Mouse (Mus musculus): ENCODE results near the gene Aldh1a3. TPM values are rescaled to one million over a fixed set of nuclear protein-coding genes. Genes with fewer than 3 reads are reported as not detected.
A peak's percentile ranks its signal among the peaks of the same experiment; 100 is the strongest.

Aldh1a3 gene
- total RNA-seq, 2 experiments from 2014 or later: not detected

DNA sequence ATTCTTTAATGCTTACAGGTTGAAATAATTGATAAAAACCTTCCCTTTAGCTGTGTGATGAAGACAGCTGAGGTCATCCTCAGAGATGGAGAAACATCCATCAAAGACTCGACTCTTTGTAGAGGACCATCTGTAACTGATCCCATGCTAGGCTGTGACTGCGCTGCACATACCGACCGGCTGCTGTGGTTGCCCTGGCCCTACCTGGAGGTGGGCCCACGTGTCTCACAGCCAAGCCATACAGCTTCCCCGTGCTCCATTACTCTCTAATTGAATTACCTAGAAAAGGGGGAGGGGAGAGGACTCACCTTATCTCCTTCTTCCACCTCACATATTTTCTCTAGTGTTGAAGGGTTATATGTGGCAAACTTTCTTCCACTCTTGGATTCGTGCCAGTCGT, 5.4 kb downstream of the Aldh1a3 start:
- ATAC-seq (replicated peaks; ENCODE audit: low FRiP score, poor library complexity, severe bottlenecking): no peak

DNA sequence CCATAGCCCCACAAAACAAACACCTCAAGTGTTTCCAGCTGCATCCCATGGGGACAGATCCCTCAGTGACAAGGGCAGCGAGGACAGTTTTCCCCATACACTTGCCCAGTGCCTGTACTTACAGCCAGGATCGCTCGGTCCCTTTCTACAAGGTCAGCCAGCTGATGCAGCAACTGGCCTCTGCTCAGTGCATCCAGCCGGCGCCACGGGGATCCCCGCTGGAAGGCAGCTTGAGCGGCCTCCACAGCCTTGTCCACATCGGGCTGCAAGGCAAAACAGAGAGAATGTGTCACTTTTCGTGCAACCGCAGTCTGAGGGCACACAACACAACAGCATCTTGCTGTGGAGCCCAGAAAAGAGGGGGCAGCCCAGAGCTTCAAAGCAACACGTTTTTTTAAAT, 8.3 kb downstream of the Aldh1a3 start:
- ATAC-seq (replicated peaks; ENCODE audit: low FRiP score, poor library complexity, severe bottlenecking): no peak

DNA sequence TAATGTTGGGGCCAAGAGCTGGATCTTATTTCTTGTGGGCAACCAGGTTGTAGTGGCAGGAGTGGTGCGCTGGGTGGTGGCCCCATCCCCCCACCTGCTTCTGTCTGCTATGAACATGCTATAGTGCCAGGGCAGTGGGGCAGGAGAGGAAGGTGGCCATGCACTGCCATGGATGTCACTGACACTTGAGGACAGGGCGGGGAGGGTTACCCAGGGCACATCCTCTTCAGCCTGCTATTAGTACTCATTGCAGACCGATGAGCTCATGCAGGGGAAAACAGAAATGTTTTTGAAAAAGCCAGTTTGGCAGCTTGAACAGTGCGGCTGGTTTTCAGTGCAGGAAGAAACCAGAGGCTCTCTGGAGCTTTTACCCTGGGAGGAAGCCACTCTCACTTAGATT, 10.5 kb downstream of the Aldh1a3 start:
- no peak for ATAC-seq (replicated peaks; ENCODE audit: low FRiP score, poor library complexity, severe bottlenecking)

DNA sequence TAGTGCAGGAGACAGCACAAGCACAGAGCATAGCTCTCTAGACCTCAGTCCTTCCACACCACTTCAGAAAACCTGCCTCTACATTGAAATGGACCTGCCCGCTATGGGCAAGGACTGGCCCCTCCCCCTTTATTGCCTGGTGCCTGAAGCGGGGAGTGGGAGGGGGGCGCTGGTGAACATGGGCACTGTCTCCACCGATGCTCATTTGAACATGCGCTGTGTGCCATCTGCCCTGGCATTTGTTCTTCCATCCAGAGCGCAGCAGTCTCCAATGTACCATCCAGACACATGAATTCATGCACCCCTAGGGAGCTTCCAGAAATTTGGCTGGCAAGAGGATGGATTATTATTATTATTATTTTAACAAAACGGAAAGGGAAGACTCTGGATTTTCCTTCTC, 14.2 kb downstream of the Aldh1a3 start:
- ATAC-seq (replicated peaks; ENCODE audit: low FRiP score, poor library complexity, severe bottlenecking): no peak

DNA sequence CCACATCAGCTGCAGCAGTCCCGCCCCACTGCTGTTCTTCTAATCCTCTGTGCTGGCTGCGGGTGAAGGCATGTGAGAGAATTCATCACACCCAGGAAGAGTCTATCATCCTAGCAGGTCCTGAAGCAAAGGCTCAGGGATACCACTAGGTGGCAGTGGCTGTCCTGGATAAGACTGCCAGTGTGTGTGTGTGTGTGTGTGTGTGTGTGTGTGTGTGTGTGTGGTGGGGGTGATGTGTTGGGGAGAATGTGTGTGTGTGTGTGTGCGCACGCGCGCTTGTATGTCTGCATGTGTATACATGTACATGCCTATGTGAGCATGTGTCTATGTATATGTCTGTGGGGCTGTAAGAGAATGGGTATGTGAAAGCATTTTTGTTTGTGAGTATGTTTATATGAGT, 17.9 kb downstream of the Aldh1a3 start:
- ATAC-seq (replicated peaks; ENCODE audit: low FRiP score, poor library complexity, severe bottlenecking): no peak

DNA sequence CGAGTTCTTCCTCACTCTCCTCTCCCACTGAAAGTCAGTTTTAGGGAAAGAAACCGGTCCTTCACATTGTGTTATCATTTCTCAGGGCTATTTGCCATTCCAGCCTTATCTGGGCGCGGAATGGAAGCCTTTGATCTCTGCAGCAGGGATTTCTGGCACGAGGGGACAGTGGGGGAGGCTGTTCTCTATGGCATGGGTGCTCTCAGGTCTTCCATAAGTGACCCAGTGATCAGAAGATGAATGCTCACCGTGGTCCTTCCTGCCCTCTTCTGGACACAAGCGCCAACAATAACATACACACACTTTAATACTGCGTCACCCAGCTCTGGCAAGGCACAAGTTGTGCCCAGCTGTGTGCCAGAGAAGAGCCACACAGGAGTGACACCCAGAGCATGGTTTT, 20.3 kb downstream of the Aldh1a3 start:
- ATAC-seq (replicated peaks; ENCODE audit: low FRiP score, poor library complexity, severe bottlenecking): no peak

DNA sequence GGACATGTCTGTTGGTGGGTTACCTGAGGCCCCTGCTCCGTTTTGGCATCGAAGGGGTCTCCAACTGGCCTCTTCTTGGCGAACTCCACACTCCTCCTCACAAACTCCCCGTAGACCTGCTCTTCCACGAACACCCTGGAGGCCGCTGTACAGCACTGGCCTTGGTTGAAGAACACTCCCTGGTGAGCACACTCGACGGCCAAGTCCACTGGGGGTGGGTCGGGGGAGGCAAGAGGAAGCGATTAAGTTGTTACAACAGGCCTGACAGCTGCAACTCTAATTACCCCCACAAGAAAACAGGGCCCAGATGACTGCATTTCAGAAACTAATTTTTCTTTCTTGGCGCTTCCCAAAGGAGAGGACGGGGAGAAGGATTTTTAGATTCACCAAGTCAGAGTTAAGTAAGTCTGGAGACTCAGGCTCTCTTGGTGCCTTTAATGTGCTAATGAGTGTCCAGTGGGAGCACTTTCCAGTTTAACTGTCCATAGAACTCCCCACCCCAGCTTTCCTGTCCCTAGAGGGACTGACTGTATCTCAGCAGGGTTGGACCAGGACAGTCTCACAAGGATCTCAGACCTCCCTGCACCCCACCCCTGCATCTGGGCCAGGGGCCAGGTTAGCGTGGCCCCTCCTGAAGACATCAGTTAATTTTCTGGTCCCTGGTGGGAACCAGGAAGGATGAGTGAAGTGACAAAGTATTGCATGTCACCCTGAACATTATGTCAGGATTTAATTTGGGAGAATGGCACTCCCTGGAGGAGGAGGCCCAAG, 21.2 kb downstream of the Aldh1a3 start:
- no peak for ATAC-seq (replicated peaks; ENCODE audit: low FRiP score, poor library complexity, severe bottlenecking)

DNA sequence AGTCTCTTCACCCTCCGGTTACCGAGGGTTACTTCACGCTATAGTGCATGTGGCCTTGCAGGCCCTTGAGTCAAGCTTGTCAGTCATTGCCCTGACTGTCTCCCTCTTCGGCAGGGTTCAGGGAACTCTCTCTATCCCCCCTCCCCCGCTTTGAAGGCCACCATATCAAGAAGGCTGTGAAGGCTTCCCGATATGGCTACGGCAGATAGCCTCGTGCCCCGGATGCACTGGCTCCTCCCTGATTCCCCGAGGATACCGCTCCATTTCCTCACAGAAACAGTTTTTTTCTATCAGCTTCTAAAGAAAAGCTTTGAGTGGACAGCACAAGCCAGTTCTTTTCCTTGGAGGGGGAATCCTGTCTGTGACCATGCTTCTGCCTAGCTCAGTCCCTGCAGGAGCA, 21.8 kb downstream of the Aldh1a3 start:
- no peak for ATAC-seq (replicated peaks; ENCODE audit: low FRiP score, poor library complexity, severe bottlenecking)

DNA sequence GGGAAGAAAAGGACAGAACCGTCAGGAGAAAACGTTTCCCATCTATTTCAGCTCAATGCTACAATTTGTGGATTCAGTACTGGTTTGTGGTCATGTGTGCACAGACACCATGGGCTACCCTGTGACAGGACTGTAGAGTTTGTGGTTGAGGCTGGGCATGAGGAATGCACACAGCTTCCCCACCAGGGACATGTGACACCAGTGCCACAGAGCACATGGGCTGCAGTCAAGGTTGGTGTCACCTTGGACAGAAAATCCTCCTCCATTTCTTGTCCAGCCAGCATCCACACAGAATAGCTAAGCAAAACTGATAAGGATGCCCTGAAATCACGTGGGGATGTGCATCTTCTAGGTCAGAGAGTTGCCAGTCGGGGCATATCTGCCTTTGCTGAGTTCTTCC, 22.5 kb downstream of the Aldh1a3 start:
- no peak for ATAC-seq (replicated peaks; ENCODE audit: low FRiP score, poor library complexity, severe bottlenecking)

DNA sequence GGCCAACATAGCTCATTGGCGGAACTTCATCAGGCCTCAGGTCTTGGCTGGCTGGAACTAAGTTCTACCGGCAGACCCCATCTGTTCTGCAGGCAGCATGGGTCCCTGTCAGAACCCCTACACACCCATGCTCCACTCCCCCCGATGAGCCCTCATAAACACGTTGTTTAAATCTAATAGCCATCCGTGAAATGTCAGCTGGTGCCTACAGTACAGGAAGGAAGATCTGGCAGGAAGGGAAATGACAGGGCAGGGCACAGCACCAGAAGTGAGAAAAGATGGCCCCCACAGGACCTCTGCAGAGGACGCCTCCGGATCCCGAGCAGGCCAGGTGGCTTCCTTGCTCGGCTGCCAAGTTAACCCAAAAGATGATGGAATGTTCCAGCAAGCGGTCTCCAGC, 23.2 kb downstream of the Aldh1a3 start:
- no peak for ATAC-seq (replicated peaks; ENCODE audit: low FRiP score, poor library complexity, severe bottlenecking)

DNA sequence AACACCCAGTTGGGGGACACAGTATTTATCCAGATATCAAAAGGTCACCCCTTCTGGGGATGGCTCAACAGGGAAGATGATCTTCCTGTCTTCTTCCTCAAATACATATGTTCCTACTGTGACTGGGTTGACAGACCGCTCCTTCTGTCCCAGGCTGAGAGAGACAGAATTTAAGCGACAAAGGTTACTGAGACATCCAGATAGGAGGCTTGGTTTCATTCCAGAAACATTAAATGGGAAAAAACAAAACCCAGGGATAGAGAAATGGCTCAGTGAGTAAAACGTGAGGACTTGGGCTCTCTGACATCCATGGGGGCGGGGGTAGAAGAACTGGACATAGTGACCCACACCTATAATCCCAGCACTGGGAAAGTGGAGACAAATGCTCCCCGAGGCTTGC, 24.4 kb downstream of the Aldh1a3 start:
- ATAC-seq (replicated peaks; ENCODE audit: low FRiP score, poor library complexity, severe bottlenecking): no peak

DNA sequence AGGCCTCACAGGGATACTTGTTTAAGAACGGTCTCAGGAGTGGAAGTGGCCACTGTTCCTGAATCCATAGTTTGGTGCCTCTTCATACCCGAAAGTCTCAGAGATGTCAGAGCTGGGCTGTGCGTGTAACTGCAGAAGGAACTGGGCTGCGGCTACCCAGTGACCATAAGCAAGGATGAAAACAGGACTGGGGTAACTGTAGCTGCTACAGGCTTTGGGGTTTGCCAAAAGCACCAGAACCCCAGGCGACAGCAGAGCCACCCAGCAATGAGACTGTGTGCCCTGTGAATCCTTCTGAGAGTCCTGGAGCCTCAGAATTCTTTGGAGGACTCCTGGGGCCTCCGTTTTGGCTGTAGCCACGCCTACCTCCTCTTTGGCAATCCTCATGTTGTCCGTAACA, 25.7 kb downstream of the Aldh1a3 start:
- ATAC-seq (replicated peaks; ENCODE audit: low FRiP score, poor library complexity, severe bottlenecking): no peak

DNA sequence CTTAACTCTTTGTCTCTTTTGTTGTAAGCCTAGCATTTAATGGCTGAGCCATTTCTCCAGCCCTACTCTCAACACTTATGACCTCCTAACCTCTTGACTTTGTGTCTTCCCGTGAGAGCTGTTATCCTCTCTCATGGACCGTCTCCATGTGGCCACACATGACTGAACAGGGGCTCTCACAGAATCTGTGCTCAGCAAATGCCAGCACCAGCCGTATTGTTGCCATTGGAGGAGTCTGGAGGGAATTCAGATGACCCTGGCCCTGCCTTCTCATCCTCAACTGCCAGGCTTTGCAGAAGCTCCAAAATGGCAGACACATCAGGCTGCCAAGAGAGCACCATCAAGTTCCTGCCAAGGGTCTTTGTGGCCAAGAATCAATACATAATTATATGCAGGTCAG, 30.0 kb downstream of the Aldh1a3 start:
- ATAC-seq (replicated peaks; ENCODE audit: low FRiP score, poor library complexity, severe bottlenecking): no peak

DNA sequence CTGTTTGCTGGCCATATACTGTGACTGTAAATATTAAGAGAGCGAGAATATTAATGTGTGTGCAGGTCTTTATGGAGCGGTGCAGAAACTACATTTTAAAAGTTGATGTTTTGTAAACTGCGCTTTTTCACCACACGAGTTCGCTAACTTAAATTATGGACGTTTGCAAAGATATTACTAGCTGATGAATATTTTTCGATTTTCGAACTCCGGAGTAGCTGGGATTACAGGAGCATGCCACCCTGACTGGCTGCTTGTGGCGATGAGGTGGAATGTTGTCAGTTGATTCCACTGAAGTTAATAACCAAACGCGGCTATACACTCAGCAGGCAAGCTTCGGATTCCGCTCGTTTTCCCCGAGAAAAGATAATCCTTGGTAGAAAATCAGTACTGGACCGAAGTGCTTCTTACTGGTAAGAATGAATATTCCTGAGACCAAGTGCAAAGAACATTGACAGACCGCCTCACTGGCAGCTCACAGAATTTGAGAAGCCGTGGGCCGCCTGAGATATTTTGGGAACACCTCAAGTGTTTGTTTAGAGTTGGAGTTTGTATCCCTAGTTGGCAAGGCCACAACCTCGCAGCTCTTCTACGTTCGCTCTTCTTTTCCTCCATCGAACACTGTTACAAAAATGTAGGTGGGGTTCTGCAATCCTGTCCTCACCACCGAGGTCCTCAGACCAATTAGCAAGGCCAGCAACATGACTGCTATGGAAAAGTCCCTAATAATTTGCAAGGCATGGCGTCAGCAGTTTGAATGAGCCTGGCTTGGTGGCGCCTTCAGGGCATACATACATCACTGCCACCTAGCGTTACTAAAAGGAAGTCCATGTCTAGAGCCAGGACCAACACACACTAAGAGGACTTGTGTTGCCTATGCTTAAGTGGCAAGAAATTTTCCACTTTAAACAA, 38.4 kb downstream of the Aldh1a3 start:
- ATAC-seq (replicated peaks; ENCODE audit: low FRiP score, poor library complexity, severe bottlenecking): peak; percentile 82

DNA sequence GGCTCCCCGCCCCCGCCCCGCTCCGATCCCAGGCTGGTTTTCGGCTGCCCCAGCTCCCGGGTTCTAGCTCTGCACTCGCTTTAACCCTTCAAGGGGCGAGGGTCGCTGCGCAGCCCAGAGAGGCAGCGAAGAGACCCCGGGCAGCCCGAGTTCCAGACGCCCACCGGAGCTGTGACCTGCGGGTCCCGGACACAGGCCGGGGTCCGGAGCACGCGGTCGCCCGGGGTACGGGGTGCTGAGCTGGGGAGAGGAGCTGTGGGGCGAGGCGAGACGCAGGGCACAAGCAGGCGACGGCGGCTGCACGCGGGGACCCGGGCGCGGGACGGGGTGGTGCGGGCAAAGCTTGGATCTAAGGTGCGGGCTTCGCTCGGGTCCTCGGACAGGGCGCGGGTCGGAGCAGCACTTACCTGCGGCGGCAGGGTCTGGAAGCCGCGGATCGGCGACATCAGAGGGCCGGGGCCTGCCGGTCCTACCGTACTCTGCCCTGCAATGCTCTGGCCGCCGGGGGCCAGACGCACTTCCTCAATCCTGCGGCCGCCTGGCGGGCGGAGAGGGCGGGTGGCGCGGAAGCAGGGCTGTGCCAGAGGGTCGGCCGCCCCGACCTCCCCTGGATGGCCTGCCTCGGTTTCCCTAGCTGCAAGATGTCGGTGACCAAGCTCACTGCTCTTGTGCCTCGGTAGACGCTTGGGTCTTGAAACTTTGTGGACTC, 39.4 kb downstream of the Aldh1a3 start, which contains the start of gene Lrrk1:
Lrrk1 (minus strand) TSS at position 538 of the 709 bp plus-strand sequence.
- ATAC-seq (replicated peaks; ENCODE audit: low FRiP score, poor library complexity, severe bottlenecking): no peak

DNA sequence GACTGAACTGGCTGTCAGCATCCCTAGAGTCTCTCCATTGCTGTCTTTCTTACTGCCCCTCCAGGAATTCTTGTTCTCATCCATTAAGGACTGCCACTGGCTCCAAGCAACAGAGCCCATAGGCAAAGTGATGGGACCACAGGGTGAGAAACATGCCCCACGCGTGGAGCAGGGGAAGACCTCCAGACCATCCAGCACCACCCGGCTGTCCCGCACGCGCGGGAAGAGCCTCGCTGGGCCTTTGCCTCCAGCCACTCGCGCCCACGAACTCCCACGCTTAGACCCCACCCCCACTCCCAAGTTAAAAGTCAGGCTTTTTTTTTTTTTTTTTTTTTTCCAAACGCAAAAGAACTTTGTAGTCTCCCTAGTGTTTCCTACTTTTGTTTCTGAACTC, 39.9 kb downstream of the Aldh1a3 start:
- no peak for ATAC-seq (replicated peaks; ENCODE audit: low FRiP score, poor library complexity, severe bottlenecking)

DNA sequence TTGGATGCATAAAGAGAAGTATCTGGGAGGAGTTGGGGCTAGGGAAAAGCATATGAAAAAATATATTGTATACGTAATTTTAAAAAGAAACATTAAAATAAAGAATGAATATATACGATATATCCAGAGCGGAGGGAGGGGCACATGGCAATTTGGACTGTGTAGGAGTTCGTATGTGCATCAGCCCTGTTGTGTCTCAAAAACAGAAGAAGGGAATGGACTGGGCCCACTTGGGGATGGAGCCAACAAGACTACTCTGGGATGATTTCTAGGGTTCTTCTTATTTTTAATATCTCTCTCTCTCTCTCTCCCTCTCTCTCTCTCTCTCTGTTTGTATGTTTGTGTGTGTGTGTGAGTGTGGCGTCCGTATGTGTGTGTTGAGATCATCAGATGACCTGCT, 40.9 kb downstream of the Aldh1a3 start:
- no peak for ATAC-seq (replicated peaks; ENCODE audit: low FRiP score, poor library complexity, severe bottlenecking)

DNA sequence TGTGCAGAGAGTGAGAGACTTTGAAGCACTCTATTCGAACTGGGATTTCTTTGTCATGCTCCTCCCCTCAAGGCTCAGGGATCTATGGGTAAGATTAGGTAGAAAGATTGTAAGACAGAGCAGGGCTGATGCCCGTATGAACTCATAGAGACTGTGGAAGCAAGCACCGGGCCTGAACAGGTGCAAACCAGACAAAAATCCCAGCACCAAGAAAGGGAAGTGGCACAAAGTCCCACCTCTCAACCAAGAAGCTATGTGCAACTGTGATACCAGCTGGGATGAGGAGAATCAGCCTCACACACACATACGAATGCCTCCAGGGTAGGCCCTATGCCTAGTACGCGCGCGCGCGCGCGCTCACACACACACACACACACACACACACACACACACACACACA, 41.5 kb downstream of the Aldh1a3 start:
- ATAC-seq (replicated peaks; ENCODE audit: low FRiP score, poor library complexity, severe bottlenecking): no peak

DNA sequence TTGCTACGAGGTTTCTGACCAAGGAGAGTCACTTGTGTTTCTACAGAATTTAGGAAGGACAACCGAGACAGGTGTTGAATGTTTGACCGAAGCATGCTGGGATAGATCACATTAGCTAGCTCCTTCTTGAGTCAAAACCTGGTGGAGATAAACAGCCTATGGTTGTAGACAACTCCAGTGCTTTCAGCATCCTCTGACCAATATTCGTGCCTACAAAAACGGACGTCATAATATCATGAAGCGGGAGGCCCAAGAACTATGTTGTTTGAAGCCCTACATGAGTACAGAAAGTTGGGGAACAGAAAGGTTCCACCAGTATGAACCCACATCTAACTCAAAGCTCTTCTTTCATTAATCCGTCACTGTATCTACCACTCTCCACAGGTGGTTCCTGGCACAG, 42.4 kb downstream of the Aldh1a3 start:
- no peak for ATAC-seq (replicated peaks; ENCODE audit: low FRiP score, poor library complexity, severe bottlenecking)

DNA sequence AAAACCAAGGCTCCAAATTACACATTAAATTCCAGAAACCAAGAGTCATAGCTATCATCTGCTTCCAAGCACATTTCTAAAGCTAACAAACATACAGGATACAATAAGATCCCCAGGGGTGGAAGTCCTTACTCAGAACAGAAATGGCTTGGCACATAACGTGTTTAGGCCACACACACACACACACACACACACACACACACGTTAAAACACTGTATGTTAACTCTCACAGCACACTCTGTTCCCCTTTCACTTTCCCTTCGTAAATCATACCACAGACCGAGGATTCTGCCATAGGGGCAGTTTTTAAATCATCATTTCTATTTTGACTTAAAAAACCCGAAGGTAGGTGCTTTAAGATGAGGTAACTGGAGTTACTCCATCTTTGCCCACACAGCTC, 43.1 kb downstream of the Aldh1a3 start:
- no peak for ATAC-seq (replicated peaks; ENCODE audit: low FRiP score, poor library complexity, severe bottlenecking)

DNA sequence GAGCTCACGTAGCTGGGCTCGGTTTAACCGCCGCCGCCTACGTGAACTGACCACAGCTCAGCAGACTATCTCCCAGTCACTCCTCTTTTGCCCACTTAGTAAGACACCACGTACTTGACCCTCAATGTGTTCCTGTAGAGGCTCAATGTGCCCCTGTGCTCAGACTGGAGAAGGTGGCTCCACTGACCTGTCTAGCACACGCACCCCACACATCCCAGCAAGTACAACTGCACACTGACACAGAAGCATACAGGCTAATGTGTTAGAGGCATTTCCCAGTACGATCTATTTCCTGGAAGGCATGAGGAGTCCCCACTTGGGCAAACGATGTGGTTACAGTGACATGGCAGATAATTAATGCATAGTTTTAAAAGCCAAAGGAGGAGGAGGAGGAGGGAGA, 50.8 kb downstream of the Aldh1a3 start:
- no peak for ATAC-seq (replicated peaks; ENCODE audit: low FRiP score, poor library complexity, severe bottlenecking)
